Mouse (Mus musculus) small intestine, adult 10 weeks (tissue): ENCODE results near the gene Olfr1264. TPM values are rescaled to one million over a fixed set of nuclear protein-coding genes. Genes with fewer than 3 reads are reported as not detected.

ENCODE experiments used
- polyA plus RNA-seq: library from polyadenylated mRNA; stranded (reverse); fragments of 350-450 nt; fragmentation: Illumina TruSeq; extraction: RNeasy Lipid Tissue Mini Kit (QIAGEN cat#74804); gene quantifications from one replicate; pipeline ENCODE4 v1.2.3, GENCODE M21; 2014; ENCODE audit warnings: low replicate concordance

Olfr1264 gene
- not detected for polyA plus RNA-seq

GRCm38 (mm10) chr2:90025477-90025876 is at the start of gene Olfr1264:
Olfr1264 (minus strand) TSS chr2:90025577.

DNA sequence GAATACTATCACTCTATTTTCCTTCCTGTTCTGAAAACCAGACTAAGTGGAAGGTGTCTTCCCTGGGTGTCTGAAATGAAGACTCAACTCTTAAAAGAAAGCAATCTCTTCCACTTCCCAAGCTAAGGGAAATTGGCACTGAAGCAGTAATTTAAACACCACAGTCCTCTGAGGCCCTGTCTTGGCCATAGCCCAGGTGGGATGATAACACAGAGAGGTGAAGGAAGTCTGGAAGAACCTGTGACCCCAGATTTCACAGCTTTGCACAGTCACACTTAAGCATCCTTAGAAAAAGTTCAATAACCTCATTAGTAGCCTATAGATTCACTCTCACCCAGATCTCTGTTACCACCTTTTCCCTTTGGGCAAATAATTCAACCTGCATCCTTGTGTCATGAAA is 38.1 kb upstream of the Olfr1264 start, which contains the start of gene Olfr140:
TSS of gene Olfr140 (minus strand) at position 101 of the 400 bp plus-strand sequence.

DNA sequence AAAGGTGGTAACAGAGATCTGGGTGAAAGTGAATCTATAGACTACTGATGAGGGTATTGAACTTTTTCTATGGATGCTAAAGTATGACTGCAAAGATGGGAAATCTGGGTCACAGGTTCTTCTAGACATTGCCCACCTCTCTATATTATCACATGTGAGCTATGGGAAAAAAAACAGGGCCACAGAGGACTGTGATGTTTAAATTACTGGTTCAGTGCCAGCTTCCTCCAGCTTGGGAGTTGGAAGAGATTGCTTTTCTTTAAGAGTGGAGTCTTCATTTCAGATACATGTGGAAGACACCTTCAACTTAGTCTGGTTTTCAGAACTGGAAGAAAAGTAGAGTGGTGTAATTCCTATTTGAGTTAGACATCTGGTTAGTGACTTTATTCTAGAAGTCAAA is 9.7 kb upstream of the Olfr1264 start, which contains the start of gene Olfr1265:
TSS of gene Olfr1265 (plus strand) at position 301 of the 400 bp plus-strand sequence.

DNA sequence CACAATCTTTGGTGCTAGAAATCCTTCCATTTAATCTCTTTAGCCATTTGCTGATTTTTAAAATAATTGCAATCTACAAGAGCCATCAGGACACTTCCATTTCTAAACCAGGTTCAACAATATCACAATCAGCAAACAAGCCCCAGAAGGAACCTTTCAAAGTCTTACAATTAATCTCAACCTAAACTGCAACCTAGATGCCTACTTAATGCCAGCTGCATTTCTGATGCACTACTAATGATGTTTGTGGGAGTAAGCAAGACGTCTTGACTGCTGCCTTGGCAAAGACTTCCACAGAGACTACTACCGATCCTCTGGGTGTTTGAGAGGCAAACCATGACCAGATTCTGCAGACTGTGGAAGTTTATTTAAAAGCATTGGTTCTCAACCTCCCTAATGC is 13.5 kb downstream of the Olfr1264 start, which contains the start of gene Olfr1263:
TSS of gene Olfr1263 (plus strand) at position 301 of the 400 bp plus-strand sequence.

GRCm38 (mm10) chr2:89999845-90000244 is 25.5 kb downstream of the Olfr1264 start, which contains the start of gene Olfr1262:
Olfr1262 (plus strand) TSS chr2:90000145.

DNA sequence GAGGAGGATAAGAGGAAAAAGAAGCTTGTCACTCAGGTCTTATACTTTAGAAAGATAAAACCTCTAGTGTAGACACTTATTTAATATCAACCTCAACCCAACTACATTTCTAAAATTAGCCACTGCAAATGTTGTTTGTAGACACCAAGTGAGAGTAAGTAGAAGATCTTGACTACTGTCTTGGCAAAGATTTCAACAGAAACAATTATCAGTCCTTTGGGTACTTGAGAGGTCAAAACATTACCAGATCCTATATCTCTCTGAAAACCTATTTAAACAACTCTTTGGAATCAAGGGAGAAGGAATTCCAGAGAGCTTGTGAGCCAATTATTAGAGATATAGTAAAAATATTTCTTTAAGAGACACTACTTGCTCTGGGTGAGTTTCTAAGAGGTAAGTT is 34.5 kb downstream of the Olfr1264 start, which contains the start of gene Olfr1261:
TSS of gene Olfr1261 (plus strand) at position 301 of the 400 bp plus-strand sequence.

GRCm38 (mm10) chr2:89974184-89974583 is 51.2 kb downstream of the Olfr1264 start, which contains the start of gene Olfr1260:
Olfr1260 (plus strand) TSS chr2:89974340.

Other genes with a start within 250 kb of the Olfr1264 start
- gene Olfr1254, start 232.0 kb downstream of the Olfr1264 start, polyA plus RNA-seq: not detected
- gene Olfr1255, start 213.5 kb downstream of the Olfr1264 start, polyA plus RNA-seq: not detected
- gene Olfr1256, start 184.0 kb downstream of the Olfr1264 start, polyA plus RNA-seq: not detected
- gene Olfr48, start 177.4 kb downstream of the Olfr1264 start, polyA plus RNA-seq: not detected
- gene Olfr1257, start 147.1 kb downstream of the Olfr1264 start, polyA plus RNA-seq: not detected
- not detected for gene Olfr1258, start 98.3 kb downstream of the Olfr1264 start, polyA plus RNA-seq
- gene Olfr1259, start 76.9 kb downstream of the Olfr1264 start, polyA plus RNA-seq: not detected
- not detected for gene Olfr1260, start 51.2 kb downstream of the Olfr1264 start, polyA plus RNA-seq
- not detected for gene Olfr1261, start 34.4 kb downstream of the Olfr1264 start, polyA plus RNA-seq
- not detected for gene Olfr1262, start 25.4 kb downstream of the Olfr1264 start, polyA plus RNA-seq
- not detected for gene Olfr1263, start 13.4 kb downstream of the Olfr1264 start, polyA plus RNA-seq
- not detected for gene Olfr1265, start 9.8 kb upstream of the Olfr1264 start, polyA plus RNA-seq
- not detected for gene Olfr140, start 38.0 kb upstream of the Olfr1264 start, polyA plus RNA-seq
- gene Olfr1269, start 95.8 kb upstream of the Olfr1264 start, polyA plus RNA-seq: not detected
- gene Olfr32, start 116.7 kb upstream of the Olfr1264 start, polyA plus RNA-seq: not detected
- not detected for gene Olfr1270, start 127.5 kb upstream of the Olfr1264 start, polyA plus RNA-seq
- not detected for gene Olfr1506, start 198.9 kb upstream of the Olfr1264 start, polyA plus RNA-seq
- not detected for gene Olfr142, start 232.0 kb upstream of the Olfr1264 start, polyA plus RNA-seq
- not detected for gene Olfr1271, start 245.5 kb upstream of the Olfr1264 start, polyA plus RNA-seq